Mouse (Mus musculus) olfactory bulb, adult 2 months (tissue): Measurements from ENCODE around the gene Gng12.

Experiments used
- CTCF ChIP-seq: fragments of 200-500 bp; IDR thresholded peaks from 2 replicates; pipeline ENCODE4 v1.5.1; 2012; ENCODE audit warnings: low read depth, mild to moderate bottlenecking, low read length, moderate library complexity; ENCODE audit not compliant: insufficient read depth
- POLR2A ChIP-seq: fragments of 200-500 bp; IDR thresholded peaks from 2 replicates; pipeline ENCODE4 v1.6.1; 2012; ENCODE audit warnings: mild to moderate bottlenecking, low read depth, low read length, moderate library complexity; ENCODE audit not compliant: insufficient read depth

DNA sequence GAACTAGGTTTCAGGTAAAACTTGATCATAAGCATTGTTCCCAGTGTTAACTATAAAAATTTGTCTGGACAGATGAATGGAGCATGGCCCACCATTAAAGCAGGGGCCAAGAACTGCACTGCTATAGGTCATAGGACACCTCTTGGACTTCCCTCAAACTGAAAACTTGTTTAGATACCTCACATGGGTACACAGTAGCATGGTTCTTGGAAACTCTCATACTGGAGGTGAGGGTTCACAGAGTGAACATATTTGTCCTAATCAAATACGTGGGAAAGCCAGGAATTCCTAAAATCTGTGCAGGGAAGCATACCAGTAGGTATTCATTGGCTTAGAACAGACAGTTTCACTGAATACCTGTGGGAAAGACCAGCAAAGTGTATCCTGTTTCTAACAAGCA lies 100.1 kb downstream of the Gng12 start:
- no peak for TF ChIP-seq POLR2A
- TF ChIP-seq CTCF = no peak
